Mouse (Mus musculus): ENCODE data around the gene Isyna1.
"Not testable (repeated sequence)": the region's sequence is repeated elsewhere in the genome, so short reads cannot be mapped to it uniquely, and the experiment has no call there.

Isyna1 gene

DNA sequence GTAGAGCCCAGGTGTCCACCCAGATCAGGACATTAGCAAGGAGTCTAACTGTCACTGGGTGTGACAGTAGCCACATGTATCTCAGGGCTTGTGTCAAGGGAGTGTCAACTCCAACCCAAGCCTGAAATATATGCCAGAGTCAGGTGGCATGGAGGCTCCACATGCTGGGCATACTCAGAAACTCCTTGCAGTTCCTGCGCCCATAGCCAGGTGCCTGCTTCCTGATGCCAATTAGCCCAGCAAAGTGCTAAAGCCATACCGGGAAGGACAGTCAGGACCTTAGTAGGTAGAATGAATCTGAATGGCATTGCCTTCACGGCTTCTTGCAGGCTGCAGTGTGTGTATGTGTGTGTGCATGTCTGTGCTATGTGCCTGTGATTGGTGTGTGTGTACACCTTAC lies 17.0 kb upstream of the Isyna1 start:
- DNase-seq: no peak

- DNase-seq: no peak
Observed at GRCm38 (mm10) chr8:70583476-70584387, 10.4 kb upstream of the Isyna1 start.

DNA sequence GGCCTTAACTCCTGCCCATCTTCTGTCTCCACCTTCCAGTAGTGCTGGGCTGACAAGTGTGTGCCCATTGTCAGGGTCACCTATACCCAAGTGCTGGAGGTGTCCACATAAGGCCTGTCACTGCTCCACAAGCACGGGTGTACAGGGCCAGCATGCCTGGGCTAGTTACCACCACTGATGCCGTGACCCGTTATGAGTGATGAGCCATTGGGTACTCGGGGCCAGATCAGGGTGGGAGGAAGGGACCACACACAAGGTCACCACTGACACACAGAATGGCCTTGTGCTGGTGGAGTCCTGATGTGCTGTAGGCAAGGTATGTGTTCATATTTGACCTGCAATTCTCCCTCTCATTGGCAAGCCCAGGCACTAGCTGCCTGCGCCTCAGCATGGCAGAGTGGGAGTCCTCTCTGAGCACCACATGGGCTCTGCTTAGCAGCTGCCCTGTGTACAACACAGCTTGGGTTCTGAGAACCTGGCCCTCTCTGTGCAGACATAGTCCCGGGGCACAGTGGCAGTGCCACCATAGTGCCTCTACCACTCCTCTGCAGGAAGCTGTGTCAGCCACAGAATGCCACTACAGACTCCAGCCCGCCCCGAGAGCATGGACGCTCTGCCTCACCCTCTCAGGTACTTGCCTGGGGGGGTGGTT lies 9.4 kb upstream of the Isyna1 start:
- DNase-seq: no peak

- DNase-seq: peak; percentile 61
Observed at GRCm38 (mm10) chr8:70585258-70585652, 8.9 kb upstream of the Isyna1 start.

DNA sequence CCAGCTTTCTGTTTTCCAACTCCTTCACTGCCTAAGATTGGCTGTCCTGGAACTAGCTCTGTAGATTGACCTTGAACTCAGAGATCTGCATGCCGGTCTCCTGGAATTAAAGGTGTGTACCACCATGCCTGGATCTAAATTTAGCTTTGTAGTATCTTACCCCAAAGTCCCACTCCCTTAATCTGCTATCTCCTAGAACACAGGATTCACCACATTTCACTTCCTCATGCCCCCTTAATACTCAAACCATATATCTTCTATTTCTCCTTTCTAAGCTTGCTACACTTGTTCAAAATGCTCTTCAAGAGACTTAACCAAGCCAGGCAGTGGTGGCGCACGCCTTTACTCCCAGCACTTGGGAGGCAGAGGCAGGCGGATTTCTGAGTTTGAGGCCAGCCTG lies 6.2 kb upstream of the Isyna1 start:
- not testable (repeated sequence) for DNase-seq

GRCm38 (mm10) chr8:70591569-70591968 lies 2.6 kb upstream of the Isyna1 start:
- DNase-seq: no peak

DNA sequence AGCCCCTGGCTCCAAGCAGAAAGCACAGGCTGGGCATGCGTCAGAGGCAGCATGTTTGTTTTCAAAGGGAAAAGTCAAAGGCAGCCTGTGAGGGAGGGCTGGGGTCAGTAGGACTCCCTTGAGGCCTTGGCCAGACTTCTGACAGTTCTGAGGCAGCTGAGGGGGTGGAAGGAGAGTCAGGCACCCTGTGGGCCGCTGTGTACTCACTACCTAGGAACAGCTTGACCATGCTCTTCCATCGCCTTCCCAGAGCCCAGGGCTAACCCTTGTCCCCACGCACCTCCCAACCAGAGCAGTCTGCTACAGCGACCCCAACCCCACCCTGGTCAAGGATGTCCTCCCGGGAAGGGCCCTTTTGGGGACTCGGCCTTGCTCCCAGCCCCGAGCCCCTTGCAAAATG lies 1.0 kb upstream of the Isyna1 start:
- no peak for DNase-seq

DNA sequence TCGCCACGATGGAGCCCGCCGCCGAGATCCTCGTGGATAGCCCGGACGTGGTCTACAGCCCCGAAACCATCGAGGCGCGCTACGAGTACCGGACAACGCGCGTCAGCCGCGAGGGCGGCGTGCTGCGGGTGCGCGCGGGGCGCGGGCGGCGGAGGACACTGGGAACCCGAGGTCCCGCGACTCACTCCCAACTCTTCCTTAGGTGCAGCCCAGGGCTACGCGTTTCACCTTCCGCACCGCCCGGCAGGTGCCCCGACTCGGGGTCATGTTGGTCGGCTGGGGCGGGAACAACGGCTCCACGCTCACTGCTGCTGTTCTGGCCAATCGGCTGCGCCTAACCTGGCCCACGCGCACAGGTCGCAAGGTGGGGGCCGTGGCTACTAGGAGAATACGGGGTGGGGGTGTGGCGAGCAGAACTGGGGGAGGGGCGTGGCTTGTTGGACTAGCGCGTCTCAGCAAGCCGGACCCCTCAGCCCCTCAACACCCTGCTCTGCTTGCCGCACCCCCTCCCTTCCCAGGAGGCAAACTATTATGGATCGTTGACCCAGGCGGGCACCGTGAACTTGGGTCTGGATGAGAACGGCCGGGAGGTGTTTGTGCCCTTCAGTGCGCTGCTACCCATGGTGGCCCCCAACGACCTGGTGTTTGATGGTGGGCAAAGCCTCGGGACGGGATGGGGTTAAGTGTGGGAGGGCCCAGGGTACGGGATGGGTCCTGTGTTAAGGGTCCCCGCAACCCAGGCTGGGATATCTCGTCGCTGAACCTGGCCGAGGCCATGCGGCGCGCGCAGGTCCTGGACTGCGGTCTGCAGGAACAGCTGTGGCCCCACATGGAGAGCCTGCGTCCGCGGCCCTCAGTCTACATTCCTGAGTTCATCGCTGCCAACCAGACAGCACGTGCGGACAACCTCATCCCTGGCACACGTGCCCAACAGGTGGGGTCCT lies 720 bp downstream of the Isyna1 start:
- peak; percentile 60 for DNase-seq

GRCm38 (mm10) chr8:70595811-70596210 lies 1.6 kb downstream of the Isyna1 start:
- DNase-seq: no peak

DNA sequence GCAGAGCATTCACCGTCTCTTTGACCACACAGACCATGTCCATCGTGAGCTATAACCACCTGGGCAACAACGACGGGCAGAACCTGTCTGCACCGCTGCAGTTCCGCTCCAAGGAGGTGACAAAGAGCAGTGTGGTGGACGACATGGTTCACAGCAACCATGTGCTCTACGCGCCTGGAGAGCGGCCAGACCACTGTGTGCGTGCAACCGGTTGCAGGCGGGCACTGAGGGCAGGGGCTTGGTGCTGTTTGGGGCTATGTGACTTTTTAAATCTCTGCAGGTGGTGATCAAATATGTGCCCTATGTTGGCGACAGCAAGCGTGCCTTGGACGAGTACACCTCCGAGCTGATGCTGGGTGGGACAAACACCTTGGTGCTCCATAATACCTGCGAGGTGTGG lies 2.0 kb downstream of the Isyna1 start:
- DNase-seq: no peak

- DNase-seq: no peak
Observed at GRCm38 (mm10) chr8:70596775-70597416, 2.7 kb downstream of the Isyna1 start.

DNA sequence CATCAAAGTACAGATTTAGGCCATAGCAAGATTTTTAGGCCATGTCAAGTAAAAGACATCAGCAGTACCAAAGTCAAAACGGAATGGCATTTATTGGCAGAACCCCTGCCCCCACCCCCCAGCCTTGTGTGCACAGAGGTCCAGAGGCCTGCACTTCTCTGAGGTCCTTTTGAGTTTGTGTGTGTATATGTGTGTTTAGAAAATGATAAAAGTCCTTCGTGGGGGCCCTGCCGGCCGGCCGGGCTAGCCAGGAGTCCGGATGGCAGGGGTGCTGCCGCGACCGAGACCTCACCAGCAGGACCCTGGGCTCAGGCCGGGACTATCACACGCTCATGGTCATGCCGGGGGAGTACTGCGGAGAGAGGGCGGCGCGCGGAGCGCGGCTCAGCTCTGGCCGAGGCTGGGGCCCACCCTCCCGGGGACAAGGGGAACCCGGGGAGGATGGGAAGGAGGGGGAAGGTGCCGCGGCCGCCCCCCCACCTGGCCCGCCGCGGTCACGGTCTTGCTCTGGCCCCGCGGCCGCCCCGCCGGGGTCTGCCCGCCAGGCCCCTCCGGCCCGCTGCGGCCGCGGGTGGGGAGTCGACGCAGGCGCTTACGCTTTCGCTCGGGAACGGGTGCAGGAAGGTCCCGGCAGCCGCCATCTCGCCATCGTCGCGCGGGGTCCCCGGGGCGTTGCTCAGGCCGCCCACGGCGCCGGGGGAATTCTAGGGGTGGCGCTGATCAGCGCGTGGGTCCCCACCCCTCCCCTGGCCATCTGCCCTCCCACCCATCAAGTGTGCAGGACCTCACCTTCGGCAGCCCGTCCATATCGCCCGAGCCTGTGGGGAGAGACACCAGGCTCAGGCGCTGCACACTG lies 3.5 kb downstream of the Isyna1 start:
- no peak for DNase-seq

DNA sequence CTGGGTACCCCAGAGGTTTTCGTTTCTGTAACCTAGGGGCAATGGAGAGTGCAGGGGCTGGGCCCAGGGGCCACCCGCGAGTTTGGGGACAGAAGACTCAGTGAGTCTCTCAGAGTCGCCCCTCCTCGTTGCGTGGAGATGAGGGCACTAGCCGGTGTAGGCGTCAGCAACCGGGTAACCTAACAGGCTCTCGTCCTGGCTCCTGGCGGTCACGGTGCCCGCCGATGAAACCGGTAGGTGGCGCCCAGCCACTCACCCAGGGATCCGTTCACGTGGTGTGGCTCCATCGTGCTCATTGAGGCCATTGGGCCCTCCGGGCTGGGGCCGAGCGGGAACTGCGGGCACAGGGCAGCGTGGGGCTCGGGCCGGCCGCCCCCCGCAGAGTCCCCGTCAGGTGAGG lies 4.1 kb downstream of the Isyna1 start:
- DNase-seq: peak; percentile 80

- no peak for DNase-seq
Observed at GRCm38 (mm10) chr8:70598722-70599121, 4.5 kb downstream of the Isyna1 start.

- DNase-seq: no peak
Observed at GRCm38 (mm10) chr8:70599507-70600290, 5.5 kb downstream of the Isyna1 start.

- no peak for DNase-seq
Observed at GRCm38 (mm10) chr8:70600473-70601270, 6.5 kb downstream of the Isyna1 start.

DNA sequence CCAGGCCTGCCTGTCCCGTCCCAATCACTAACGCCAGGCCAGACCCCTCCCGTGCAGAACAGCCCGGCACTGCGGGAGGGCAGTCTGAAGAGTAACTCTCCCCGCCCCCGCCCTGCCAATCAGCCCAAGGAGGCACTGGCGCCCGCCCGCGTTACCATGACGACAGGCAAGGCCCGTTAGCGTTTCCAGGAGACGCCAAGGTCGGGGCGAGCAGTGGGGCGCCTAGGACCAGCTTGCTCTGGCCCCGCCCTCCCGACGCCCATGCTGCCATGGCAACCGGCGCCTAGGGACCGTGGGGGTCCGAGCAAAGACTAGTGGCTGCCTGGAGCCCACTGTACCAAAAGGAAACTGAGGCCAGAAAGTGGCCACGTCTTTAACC lies 7.1 kb downstream of the Isyna1 start:
- DNase-seq: peak; percentile 94

DNA sequence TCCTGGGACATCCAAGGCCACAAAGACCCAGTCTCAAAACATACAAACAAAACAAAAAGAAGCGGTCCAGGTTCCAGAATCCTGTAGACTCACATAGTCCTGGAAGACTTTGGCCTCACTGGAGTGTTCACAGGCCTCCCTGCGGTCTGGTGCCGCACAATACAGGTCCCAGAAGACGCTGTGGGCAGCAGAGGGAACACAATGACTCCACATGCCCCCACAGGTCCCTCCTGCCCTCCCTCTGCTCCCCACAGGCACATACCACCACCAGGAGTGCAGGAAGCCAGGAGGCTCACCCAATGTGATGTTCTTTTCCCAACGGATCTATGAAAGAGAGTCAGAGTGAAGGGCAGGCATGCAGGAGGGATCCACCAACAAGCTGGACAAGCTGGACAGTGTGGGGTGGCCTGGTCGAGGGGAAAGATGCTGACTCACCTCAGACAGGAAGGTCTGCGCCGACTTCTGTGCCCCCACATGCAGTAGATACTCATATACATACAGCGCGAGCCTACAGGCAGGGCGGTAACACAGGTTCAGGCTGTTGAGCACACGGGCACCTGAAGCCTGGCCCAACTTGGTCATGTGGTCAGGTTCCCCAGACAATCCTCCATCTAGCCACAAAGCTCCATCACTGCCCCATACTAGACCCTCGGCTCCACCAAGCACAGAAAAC lies 8.1 kb downstream of the Isyna1 start:
- DNase-seq: no peak

GRCm38 (mm10) chr8:70604558-70604957 lies 10.4 kb downstream of the Isyna1 start:
- DNase-seq: no peak

Data from liver (tissue).